Mouse (Mus musculus) CD8-positive naive resting alpha-beta T cell, adult 2 months (primary cell): ENCODE results near the gene Slc4a7.
A peak's percentile ranks its signal among the peaks of the same experiment; 100 is the strongest.

Source experiments
- DNase-seq, 2 experiments: peaks; one replicate each; pipeline ENCODE4 v3.0.0; 2022; ENCODE audit warnings: low read depth in 2 of 2, low spot score in 2 of 2

Slc4a7 gene

DNA sequence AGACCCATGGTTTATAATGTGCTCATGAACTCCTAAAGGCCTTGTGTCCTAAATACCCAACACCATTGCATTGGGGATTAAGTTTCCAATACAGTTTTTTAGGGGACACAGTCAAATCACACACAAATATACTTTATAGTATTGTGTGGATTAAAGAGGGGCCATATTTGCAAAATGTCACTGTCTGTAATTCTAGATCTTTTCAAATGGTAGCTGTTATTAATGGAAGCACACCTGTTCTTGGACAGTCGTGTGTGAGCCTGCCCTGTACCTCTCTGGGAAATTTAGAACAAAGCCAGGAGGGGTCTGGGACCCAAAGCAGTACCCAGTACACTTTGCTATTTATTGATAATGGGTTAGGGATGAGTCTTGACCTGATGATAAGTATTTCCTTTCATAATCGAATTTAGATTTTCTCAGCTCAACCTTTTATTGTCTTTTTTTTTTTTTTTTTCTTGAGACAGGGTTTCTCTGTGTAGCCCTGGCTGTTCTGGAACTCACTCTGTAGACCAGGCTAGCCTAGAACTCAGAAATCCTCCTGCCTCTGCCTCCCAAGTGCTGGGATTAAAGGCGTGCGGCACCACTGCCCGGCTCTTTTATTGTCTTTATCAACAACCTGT, at the start of gene Slc4a7:
Gene Slc4a7, plus strand, starts transcription at position 570 of the 620 bp plus-strand sequence.
- DNase-seq = no peak

DNA sequence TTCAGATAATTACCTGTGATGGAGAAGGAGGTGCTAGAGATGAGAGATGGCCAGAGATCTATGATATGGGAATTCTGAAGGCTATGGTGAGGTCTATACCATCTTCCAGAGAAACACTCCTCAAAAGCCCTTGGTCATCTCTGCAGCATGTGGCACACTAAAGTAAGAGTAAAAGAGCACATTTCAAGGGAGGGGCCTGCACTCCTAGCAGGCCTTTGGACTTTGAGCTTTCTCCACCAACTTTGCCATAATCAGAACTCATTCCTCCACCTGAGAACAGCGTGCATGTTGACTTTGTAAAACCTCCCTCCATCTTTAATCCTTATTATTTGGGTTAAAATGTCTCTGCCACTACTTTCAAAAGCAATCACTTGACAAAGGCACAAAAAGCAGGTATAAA, 31.5 kb upstream of the Slc4a7 start:
- no peak for DNase-seq

DNA sequence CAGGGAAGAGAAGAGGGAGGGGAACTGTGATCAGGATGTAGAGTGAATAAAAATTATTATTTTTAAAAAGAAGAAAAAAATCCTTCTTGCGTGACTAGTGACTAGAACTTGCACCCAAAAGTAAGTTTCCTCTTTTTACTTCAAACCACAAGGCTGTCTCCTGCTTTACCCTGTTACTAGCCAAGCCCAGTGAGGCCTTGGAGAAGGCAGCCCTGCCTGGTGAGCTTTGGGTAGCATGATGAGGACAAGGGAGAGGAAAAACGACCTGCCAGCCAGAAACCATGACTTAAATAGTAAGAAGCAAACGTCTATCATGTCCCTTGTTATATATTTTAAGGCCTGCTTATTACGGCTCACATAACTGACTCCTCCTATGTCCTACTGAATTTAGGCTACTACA, 20.5 kb upstream of the Slc4a7 start:
- DNase-seq = no peak

DNA sequence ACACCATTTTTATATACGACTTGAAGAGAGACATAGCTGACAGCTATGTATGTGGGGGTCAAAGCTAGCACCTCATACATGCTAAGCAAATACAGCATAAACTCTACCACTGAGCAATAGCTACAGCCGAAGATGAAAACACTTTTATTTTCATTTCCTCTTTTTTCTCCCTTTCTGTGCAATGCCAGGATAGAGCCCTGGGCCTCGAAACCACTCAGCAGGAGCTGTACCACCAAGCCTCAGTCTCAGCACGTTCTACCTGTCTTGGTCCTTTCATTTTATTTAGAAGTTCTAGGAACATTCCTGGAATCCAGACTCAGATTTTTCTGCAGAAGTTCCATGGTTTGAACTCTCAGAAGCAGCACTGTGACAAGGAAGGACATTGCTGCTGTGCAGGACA, 17.3 kb upstream of the Slc4a7 start:
- no peak for DNase-seq

DNA sequence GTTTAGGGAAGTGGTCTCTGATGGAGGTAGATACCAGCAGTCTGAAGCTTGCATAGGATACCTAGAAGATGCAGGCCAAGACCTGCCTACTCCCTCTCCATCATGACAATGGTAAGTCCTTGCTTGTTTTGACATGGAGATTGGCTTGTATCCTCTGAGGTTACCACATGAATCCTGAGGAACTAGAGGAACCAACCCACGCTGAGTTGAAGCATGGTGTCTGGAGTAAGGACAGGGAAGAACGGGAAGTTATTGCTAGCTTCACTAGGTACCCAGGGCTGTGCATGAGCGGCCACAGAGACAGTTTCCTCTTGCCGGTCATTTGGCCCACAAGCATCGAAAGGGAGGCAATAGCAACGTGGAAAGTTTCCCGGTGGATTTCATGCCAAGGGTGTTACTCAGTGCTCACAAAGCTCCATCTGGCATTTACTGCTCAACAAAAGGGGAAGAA, 16.0 kb upstream of the Slc4a7 start:
- DNase-seq = no peak

DNA sequence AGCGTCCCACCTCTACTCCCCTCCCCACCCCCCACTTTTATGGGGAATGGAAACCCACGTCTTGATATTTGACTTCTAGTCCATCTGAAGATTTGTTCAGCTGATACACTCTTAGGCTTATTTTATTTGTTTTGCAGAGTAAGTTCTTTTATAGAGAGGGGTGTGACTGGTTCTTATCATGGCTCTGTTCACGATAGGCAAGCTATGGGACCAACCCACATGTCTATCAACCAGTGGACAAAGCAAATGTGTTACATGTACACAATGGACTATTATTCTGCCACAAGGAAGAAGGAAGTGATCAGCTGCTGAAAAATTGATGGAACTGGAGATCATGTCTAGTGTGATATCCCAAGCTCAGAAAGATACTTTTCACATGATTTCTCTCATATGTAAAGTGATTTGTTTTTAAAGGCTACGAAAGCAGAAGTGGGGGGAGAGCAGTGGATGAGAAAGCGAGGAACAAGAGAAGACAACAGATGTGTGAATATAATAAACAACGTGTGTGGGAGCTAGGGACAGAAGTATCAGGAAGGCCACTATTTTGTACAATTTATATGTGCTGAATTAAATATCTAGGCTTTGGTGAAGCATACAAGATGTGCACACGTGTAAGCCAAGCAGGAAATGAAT, 14.7 kb upstream of the Slc4a7 start:
- DNase-seq = no peak

DNA sequence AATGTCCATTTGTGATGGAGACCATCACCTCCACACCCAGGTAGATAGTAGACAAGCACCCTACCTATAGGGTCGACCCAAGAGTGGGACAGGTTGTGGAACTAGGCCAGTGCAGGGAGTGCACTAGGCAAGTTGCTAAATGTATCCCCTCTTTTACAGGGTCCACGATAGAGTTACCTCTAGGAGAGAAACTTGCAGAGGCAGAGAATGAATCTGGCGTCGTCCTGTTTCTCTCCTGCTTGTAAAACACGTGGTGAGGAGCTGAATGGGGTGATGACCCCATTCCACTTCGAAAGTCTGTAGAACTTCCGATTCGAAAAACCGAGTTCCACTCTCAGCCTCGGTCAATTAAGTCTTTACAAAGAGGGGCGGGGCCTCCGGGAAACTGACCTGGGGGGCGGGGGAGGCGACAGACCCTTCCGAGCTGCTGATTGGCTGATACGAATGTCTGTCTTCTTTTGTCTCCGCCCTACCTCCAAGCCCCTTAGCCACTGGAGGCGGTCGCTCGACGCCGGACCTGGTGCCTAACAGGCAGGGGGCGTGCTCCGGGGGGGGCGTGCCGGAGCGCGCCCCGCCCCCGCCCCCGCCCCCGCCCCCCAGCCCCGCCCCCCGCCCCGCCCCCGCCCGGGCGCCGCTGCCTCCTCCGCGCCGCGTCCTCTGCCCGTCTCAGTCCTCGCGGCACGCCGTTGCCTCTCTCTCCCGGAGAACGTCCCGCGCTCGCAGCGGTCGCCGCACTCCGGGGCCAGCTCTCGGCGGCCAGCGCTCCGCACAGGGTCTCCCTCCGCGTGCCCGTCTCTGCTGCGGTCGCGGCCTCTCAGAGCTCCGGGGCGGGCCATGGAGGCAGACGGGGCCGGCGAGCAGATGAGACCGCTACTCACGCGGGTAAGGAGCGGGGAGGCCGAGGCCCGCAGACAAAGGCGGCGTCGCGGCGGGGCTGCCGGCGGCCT, 593 bp downstream of the Slc4a7 start:
- peak; percentile 74 to 75 for DNase-seq

DNA sequence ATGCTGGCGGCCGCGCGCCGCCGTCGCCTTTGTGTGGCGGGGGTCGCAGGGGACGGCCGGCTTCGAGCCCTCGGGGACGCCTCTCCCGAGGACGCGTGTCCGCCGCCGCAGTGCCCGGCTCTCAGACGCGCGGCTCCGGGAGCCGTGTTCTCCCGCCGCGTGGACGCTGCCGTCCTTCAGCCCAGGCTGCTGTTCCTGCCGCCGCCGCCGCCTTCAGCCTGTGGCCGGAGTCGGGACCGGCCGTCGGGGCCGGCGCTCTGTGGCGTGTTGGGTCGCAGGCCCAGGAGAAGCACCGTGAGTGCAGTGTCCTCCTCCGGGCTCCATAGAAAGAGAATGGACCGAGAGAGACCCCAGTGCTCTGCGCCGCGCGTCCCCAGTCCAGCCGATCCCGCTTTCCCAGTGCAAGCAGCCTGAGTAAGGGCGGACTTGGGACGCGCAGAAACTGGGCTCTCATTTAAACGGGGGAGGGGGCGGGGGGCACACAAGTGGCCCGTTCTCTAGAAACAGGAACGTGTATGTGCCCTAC, 1.3 kb downstream of the Slc4a7 start:
- no peak for DNase-seq

DNA sequence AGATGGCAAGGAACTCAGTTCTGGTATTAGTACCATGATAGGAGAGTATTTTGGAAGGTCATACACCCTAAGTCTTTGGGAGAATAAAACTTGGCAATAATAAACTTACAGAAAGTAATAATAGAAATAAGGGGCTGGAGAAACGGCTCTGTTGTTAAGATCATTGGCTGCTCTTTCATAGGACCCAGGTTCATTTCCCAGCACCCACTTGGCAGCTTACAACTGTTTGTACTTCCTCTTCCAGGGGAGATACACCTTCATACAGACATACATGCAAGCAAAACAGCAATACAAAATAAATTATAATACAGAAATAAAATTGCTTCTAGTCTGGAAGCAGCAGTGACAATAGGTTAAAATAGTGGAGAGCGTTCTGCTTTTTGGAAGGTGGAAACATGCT, 2.6 kb downstream of the Slc4a7 start:
- DNase-seq = no peak

DNA sequence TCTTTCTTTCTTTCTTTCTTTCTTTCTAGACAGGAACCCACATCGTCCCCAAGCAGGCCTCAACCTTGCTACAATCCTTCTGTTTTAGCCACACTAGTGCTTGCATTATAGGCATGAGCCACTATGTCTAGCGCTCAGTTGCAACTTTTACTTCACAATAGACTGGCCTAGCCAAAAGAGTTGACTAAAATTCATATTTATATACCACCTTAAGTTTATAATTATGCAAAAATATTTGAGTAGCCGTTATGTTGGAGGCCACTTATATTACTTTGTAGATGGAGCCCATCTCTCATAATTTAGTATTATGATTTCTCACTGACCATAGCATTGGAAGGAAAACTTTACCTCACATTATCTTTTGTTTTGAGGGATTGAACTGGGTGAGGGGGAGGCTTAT, 3.0 kb downstream of the Slc4a7 start:
- no peak for DNase-seq

DNA sequence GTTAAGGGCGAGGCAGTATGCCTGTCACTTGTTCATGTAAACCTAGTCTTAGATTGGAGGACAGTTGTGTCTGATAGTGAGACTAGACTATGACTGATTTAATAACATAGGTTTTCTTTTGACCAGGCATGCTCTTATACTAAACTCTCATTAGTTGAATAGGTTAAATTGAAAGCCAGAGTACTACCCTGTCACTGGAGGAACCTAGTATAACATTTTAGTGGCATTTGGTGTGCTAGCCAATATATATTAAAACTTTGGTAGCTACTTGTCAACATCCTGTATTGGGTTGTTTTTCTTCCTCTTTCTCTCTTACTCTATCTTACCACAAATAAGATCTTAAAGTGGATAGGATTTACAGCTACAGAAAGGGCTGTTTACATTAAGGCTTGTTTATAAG, 4.3 kb downstream of the Slc4a7 start:
- DNase-seq = no peak

DNA sequence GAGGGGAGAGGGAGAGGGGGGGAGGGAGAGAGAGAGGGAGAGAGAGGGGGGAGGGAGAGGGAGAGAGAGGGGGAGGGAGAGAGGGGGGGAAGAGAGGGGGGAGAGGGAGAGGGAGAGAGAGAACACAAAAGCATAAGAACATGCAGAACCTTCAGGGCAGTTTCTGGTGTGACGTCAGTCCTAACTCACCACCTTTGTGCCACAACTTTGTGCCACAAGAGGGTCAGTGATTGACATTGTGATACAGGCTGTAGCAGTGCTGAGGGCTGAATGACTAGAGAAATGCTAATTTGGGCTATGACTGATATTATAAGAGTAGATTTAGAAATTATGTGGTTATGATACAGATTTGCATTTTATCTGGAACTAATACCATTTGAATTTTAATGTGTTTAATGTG, 5.0 kb downstream of the Slc4a7 start:
- no peak for DNase-seq

DNA sequence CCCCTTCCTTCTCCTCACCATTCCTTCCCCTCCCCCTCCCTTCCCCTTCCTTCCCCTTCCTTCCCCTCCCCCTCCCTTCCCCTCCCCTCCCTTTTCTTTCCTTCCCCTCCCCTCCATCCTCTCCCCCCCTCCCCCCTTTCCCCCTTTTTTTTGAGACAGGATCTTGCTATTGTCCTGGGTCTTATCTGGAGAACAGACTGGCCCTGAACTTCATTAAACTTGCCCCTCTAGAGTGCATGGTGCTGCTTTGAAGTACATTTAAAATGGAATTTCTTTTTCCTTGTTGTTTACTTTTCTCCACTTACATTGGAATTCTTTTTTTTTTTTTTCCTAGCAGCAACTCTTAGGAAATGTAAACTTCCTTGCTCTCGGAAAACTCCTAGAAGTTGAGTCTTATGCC, 6.9 kb downstream of the Slc4a7 start:
- no peak for DNase-seq

DNA sequence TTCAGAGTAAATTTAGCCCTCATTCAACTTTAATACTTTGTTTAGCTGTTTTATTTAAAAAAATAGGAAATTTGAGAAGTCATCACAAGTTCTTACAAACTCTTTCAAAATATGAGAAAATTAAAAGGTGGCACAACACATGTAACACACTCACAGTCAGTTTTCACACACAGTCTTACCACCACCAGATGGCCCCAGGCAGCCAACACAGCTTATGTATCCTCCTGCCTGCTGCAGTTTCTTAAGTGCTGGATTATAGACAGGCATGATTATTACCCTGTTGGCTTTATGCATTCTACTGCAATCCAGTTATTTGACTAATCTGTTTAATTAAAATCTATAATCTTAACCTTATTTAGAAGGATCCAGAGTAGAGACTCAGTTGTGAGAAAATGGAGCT, 12.1 kb downstream of the Slc4a7 start:
- DNase-seq = no peak

DNA sequence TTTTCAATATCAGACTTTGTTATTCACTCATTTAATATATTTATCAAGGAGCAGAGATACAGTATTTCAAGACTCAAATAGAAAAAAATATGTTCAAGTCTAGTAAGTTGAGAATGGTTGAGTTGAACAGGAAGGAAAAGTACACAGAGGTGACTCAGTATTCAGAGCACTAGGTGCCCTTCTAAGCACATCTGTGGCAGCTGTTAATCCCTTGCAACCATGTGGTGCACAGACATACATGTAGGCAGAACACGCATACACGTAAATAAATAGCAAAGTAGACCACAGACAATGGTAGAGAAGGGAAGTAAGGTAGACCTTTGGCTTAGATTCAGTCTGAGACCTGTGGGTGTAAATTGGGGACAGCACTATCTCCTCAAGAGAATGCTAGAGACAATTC, 13.7 kb downstream of the Slc4a7 start:
- DNase-seq = no peak

DNA sequence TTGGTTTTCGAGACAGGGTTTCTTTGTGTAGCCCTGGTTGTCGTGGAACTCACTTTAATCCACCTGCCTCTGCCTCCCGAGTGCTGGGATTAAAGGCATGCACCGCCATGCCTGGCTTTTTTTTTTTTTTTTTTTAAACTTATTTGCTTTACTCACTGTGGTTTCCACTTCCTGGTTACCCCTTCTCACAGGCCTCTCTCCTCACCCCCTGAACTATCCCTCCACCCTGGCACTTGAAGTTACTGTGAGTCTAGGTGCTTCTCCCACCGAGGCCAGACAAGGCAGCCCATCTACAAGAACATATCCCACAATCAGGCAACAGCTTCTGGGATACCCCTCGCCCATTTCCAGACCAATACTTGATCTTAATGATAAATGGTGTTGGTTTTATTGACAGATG, 14.8 kb downstream of the Slc4a7 start:
- DNase-seq = peak in 1 of 2 experiments; percentile 15

DNA sequence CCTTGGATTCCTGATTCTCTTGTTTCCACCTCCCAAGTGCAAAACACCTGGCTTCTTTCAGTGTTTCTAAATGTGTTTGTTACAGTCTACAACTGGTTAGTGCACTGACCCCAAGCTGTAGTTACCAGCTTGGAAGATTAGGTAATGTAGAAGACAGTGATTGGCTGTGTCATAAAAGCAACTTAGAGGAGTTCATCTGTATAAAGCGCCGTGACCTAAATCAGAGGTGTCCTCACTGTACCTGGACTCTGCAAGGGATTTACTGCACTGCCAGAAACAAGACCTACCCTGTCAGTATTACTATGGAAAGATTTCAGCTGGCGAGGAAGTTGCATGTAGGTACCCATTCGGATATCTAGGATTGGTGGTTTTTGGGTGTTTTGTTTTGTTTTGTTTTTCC, 16.5 kb downstream of the Slc4a7 start:
- no peak for DNase-seq

DNA sequence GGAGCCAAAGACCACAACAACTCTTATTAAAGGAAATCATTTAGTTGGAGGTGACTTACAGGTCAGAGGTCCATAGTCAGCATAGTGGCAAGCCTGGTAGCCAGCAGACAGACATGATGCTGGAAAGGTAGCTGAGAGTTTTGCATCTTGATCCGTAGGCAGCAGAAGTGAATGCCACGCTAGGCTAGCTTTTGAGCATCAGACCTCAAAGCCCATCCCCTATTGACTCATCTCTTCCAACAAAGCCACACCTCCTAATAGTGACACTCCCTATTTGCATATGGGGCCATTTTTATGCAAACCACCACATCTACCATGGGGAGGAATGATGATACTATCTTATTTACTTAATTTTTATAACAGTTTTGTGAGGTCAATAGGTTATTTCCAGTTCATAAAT, 79.1 kb downstream of the Slc4a7 start:
- no peak for DNase-seq

DNA sequence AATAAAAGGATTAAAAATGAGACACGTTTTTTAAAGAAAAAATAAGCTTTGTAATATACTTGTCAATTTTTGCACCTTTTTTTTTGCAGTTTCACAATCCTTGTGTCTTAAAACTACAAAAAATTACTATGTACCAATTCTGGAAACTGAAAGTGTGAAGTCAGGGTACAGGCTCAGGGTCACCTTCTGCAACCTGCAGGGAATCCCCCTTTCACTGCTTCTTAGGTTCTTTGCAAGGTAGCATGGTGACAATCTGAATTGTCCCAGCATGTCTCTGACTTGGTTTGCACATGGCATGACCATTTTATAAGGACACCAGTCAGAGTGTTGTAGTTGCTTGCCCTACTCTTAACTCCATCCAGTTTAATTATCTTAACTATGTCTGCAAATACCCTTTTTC, 82.1 kb downstream of the Slc4a7 start:
- no peak for DNase-seq

DNA sequence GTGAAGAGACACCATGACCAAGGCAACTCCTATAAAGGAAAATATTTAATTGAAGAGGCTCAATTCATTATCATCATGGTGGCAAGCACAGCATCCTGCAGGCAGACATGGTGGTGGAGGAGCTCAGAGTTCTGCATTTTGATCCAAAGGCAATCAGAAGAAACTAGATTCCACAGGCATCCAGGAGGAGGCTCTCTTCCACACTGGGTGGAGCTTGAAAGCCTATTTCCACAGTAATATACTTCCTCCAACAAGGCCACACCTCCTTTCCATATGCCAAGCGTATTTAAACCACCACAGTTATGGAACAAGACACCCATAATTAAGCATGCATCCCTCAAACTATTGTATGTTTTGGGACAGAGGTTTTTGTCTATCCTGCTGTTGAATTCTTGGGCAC, 84.9 kb downstream of the Slc4a7 start:
- no peak for DNase-seq

DNA sequence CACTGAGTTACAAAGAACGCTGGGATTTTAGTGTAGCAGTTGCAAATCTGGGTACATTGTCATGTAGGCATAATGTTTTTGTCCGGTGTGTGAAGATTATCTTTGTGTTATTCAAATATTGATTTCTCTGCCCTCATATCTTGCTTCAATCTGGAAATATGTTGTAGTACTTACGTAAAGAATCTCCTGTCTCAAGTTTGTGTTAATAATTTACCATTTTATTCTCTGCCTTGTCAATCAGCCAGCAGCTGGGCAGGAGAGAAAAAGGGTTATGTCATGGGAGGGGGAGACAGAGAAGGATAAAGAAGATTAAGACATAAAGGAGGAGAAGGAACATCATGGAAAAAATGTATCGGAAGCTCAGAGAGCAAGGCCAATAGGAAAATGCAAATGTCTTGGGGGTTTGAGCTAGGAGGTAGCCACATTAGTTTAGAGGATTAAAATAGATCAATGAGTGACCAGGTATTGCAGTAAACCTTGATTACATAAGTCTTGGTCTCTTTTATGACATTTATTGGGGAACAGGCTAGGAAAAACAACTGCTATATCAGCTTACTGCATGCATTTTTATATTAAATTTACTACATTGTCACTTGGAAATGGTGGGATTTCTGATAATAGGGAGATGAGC, 87.9 kb downstream of the Slc4a7 start:
- DNase-seq = no peak
